Mouse (Mus musculus): ENCODE measurements around the gene Ush2a. TPM values are rescaled to one million over a fixed set of nuclear protein-coding genes. Genes with fewer than 3 reads are reported as not detected.

Gene Ush2a
- polyA plus RNA-seq, 1 experiment = not detected

DNA sequence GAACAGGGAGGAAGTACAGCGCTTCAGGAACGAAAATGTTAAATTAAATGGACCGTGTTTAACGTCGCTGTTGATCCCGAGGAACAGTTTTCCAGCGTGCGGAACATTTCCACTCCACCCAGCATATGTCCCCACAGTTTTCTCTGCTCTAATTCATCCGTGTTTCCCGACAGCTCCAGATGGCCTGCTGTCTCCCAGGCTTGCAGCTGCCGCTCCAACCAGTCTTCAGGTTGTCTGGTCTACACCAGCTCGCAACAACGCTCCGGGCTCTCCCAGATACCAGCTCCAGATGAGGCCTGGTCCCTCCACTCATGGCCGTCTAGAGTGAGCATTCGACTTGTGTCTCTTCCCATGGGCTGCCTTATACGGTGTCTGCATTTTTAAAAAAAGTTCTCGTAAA lies 452.3 kb downstream of the Ush2a start:
- no peak for DNase-seq
- 92% methylated on average over 18 of the region's 18 CpGs for WGBS
- Histone ChIP-seq H3K4me1 (ENCODE audit: control insufficient read depth, insufficient read depth, low read length) (no peaks in the 10 kb centered on the region), H3K4me3 (replicated peaks; ENCODE audit: extremely low read depth, low read depth, low read length) (no peak overlapping the region)
- TF ChIP-seq POLR2A (IDR thresholded peaks at IDR 0.05; ENCODE audit: borderline replicate concordance, extremely low read depth, low read depth, low read length) (no peak), CTCF (IDR thresholded peaks at IDR 0.05; ENCODE audit: insufficient read depth, low read length) (no peak)

DNA sequence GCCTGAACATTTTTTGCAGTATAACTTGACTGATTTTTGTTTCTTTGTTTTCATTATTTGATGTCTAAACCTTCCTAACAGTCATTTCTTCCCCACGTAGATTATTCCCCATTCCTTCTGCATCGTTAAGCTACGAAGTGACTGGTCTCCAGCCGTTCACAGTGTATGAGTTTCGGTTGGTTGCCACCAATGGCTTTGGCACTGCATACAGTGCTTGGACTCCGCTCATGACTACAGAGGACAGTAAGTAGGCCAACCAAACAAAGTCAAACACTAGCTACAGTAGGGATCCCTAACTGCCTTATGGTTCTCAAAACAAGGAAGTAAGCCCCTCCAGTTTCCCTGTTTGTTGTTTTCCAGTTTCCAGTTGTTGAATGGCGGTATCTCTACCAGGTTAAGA lies 453.1 kb downstream of the Ush2a start:
- 94% methylated on average over 7 of the region's 7 CpGs for WGBS

DNA sequence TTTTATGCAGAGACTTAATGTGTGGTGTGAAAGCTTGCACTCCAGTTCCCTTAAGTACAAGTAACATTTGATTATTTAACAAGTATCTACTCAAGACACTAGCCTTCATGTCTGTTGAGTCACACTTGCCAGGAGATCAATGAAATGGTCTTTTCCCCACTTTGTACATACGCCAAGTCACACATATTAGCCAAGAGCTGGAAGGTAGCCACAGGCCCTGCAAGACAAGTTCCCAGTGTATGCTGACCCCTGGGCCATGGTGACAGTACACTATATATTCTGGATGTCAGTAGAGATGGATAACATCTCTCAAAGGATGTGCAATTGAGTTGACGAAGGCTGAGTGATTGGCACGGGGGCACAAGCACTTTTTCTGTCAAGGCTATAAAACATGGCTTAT lies 455.1 kb downstream of the Ush2a start:
- WGBS = 74% methylated on average over 3 of the region's 3 CpGs
- H3K4me3 ChIP-seq (replicated peaks; ENCODE audit: extremely low read depth, low read depth, low read length) = no peak overlapping the region
- DNase-seq = no peak
- no peak for TF ChIP-seq POLR2A (IDR thresholded peaks at IDR 0.05; ENCODE audit: borderline replicate concordance, extremely low read depth, low read depth, low read length)
- TF ChIP-seq CTCF (IDR thresholded peaks at IDR 0.05; ENCODE audit: insufficient read depth, low read length) = no peak
- no peaks in the 10 kb centered on the region for H3K4me1 ChIP-seq (ENCODE audit: control insufficient read depth, insufficient read depth, low read length)

More for the DNA sequence above, 453.1 kb downstream of the Ush2a start:
- DNase-seq = no peak
- Histone ChIP-seq H3K4me3 (replicated peaks; ENCODE audit: extremely low read depth, low read depth, low read length) (no peak overlapping the region), H3K4me1 (ENCODE audit: control insufficient read depth, insufficient read depth, low read length) (no peaks in the 10 kb centered on the region)
- TF ChIP-seq CTCF (IDR thresholded peaks at IDR 0.05; ENCODE audit: insufficient read depth, low read length) (no peak), POLR2A (IDR thresholded peaks at IDR 0.05; ENCODE audit: borderline replicate concordance, extremely low read depth, low read depth, low read length) (no peak)

DNA sequence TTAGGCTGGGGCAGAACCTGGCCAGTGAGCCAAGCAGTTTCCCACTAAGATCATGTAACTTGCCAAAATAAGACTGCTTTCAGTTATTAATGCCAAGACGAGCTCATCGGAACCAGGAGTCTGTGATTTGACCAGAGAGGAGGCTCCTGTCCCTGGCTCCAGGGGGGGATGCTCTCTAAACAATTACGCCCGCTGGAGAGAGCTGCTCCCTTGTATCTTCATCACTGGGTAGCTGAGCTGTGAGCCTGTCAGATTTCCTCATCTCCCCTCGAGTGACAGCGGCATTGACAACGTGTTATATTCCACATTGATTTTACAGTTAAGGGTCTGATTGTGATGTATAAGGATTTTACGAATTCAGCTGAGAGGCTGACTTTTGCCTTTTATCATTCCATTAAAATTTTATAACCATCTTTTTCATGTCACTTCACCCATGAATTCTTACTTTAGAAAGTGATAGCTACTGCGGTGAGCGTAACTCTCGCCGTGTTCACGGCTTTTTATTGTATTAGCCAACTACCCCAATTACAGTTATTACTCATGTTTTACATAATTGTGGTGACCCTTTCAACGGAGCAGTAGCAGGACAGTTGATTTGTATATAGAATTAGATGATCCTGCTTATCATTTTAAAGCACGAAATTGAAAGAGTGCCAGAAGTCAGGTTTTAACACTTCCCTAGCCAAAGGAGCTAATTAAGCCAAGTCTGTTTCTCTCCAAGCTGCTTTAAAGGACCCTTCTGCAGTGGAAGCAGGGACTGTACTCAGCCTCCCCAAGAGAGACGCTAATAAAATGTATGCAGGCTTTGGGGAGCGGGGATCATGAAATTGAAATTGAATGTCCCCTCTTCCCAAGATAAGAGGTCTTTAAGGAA lies 463.5 kb downstream of the Ush2a start:
- no peaks in the 10 kb centered on the region for H3K4me1 ChIP-seq (ENCODE audit: control insufficient read depth, insufficient read depth, low read length)
- 65% methylated on average over 17 of the region's 17 CpGs for WGBS
- no peak for DNase-seq
- H3K4me3 ChIP-seq (replicated peaks; ENCODE audit: extremely low read depth, low read depth, low read length) = no peak overlapping the region
- TF ChIP-seq POLR2A (IDR thresholded peaks at IDR 0.05; ENCODE audit: borderline replicate concordance, extremely low read depth, low read depth, low read length) (no peak), CTCF (IDR thresholded peaks at IDR 0.05; ENCODE audit: insufficient read depth, low read length) (no peak)

DNA sequence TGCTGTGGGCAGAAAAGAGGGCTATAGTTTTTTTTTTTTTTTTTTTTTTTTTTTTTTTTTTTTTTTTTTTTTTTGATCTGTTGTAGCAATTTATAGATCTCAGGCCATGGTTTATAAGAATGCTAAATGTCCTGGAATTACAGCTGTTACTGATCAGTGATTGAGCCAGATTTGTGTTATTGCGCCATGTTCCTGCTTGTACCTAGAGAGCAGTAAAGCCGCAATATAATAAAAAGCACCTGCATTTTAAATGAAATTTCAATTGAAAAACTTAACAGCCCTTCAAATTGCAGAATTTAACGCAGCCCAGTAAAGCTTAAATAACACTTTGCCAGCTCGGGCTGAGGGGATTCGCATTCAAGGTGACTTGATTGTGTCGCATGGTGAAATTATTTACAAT lies 465.1 kb downstream of the Ush2a start:
- TF ChIP-seq CTCF (IDR thresholded peaks at IDR 0.05; ENCODE audit: insufficient read depth, low read length) (no peak), POLR2A (IDR thresholded peaks at IDR 0.05; ENCODE audit: borderline replicate concordance, extremely low read depth, low read depth, low read length) (no peak)
- Histone ChIP-seq H3K4me1 (ENCODE audit: control insufficient read depth, insufficient read depth, low read length) (no peaks in the 10 kb centered on the region), H3K4me3 (replicated peaks; ENCODE audit: extremely low read depth, low read depth, low read length) (no peak overlapping the region)
- WGBS = 92% methylated on average over 6 of the region's 6 CpGs
- no peak for DNase-seq

DNA sequence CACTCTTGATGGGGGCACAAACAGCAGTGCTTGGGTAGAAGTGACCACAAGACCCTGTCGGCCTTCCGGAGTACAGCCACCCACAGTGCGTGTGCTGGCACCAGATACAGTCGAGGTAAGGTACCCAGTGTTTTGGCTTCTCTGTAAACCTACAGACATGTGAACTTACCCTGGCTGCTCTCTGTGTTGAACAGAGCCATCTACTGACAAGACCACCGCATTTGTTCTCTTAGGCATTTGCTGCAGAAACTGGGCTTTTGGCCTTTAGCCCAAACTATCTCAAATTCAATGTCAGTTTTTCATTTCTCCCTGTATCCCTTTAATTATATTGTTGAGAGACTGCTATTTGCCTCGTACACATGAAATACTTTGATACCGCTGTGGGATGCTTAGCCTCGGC lies 466.8 kb downstream of the Ush2a start:
- WGBS = 73% methylated on average over 8 of the region's 8 CpGs
- no peak for DNase-seq

DNA sequence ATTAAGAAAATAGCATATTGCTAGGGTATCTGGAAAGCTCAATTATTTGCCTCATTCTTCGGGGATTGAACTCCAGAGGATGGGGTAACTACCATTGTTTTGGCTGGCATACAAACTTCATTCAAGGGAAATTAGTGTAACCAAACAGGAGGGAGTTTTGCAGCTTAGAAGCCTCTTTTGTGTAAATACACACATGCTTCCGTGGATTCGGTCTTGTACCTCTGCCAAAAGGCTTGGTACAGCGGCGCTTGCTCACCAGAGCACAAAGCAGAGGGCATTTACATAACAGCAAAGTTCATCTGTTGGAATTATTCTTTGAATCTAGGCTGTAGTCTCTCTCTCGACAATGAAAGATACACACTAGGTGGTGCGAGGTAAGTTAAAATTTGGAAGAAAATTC lies 467.4 kb downstream of the Ush2a start:
- DNase-seq = no peak
- WGBS = 31% methylated on average over 7 of the region's 7 CpGs
- TF ChIP-seq POLR2A (IDR thresholded peaks at IDR 0.05; ENCODE audit: borderline replicate concordance, extremely low read depth, low read depth, low read length) (no peak), CTCF (IDR thresholded peaks at IDR 0.05; ENCODE audit: insufficient read depth, low read length) (no peak)
- H3K4me1 ChIP-seq (ENCODE audit: control insufficient read depth, insufficient read depth, low read length) = no peaks in the 10 kb centered on the region
- no peak overlapping the region for H3K4me3 ChIP-seq (replicated peaks; ENCODE audit: extremely low read depth, low read depth, low read length)

More for the DNA sequence above, 466.8 kb downstream of the Ush2a start:
- H3K4me3 ChIP-seq (replicated peaks; ENCODE audit: extremely low read depth, low read depth, low read length) = no peak overlapping the region
- TF ChIP-seq CTCF (IDR thresholded peaks at IDR 0.05; ENCODE audit: insufficient read depth, low read length) = no peak
- no peak for TF ChIP-seq POLR2A (IDR thresholded peaks at IDR 0.05; ENCODE audit: borderline replicate concordance, extremely low read depth, low read depth, low read length)
- no peaks in the 10 kb centered on the region for H3K4me1 ChIP-seq (ENCODE audit: control insufficient read depth, insufficient read depth, low read length)

DNA sequence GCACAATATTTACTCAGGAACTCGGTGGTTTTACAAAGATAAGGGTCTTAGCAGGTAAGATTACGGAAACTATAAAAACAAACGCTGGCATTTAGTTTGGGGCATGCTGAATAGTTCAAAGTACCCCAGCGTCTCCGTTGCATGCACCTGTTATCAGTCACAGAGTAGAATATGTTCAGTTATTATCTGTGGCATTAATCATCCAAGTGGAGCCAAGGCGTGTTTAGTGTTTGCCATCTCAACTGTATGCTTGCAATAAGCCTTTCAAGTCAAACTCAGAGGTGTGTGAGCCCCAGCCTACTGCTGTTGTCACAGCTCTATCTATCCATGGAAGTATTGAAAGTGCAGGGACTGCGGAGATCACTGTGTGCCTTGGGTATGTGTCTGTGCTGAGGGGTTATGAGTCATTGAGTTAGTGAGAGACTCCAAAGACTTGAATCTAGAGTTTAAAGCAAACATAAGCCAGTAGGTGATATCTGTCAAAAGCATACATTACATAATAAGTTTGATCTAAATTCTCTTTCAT lies 473.0 kb downstream of the Ush2a start:
- WGBS = 51% methylated on average over 7 of the region's 7 CpGs
- no peak for DNase-seq
- Histone ChIP-seq H3K4me3 (replicated peaks; ENCODE audit: extremely low read depth, low read depth, low read length) (no peak overlapping the region), H3K4me1 (ENCODE audit: control insufficient read depth, insufficient read depth, low read length) (no peaks in the 10 kb centered on the region)
- TF ChIP-seq CTCF (IDR thresholded peaks at IDR 0.05; ENCODE audit: insufficient read depth, low read length) (no peak), POLR2A (IDR thresholded peaks at IDR 0.05; ENCODE audit: borderline replicate concordance, extremely low read depth, low read depth, low read length) (no peak)

DNA sequence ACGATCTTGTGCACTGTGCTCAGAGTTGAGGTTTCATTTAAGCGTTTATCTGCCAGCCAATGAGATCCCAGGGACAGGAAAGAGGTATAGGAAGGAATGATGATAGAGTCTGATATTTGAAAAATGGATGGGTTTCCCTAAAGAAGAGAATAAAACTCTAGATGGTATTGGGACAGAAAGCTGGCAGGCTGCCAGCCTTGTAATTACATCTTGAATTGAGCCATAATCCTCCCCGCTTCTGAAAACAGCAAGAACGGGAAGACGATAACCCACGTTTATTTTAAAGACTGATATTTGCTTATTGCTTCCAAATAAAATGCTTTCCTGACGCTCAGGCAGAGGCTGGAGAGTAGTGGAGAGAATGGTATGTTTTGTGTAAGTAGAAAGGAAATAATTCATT lies 481.1 kb downstream of the Ush2a start:
- 40% methylated on average over 7 of the region's 7 CpGs for WGBS
- no peak for TF ChIP-seq CTCF (IDR thresholded peaks at IDR 0.05; ENCODE audit: insufficient read depth, low read length)
- no peak overlapping the region for H3K4me3 ChIP-seq (replicated peaks; ENCODE audit: extremely low read depth, low read depth, low read length)
- no peaks in the 10 kb centered on the region for H3K4me1 ChIP-seq (ENCODE audit: control insufficient read depth, insufficient read depth, low read length)
- no peak for DNase-seq

DNA sequence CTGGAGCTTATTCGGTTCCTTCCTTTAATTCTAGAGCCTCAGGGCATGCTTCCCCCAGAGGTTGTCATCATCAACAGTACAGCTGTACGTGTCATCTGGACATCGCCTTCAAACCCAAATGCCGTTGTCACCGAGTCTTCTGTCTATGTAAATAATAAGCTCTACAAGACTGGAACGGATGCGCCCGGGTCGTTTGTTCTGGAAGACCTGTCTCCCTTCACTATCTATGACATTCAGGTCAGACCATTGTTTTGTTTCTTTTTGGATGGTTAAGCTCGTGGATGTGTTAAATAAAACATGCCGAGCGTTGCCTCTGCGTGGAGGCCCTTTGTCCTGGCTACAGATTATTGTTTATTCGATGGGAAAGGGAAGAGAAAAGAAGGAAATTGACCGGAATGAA lies 493.2 kb downstream of the Ush2a start:
- 46% methylated on average over 15 of the region's 15 CpGs for WGBS
- TF ChIP-seq CTCF (IDR thresholded peaks at IDR 0.05; ENCODE audit: insufficient read depth, low read length) (no peak), POLR2A (IDR thresholded peaks at IDR 0.05; ENCODE audit: borderline replicate concordance, extremely low read depth, low read depth, low read length) (no peak)
- no peak for DNase-seq

More for the DNA sequence above, 493.2 kb downstream of the Ush2a start:
- Histone ChIP-seq H3K4me3 (replicated peaks; ENCODE audit: extremely low read depth, low read depth, low read length) (no peak overlapping the region), H3K4me1 (ENCODE audit: control insufficient read depth, insufficient read depth, low read length) (no peaks in the 10 kb centered on the region)

Measured in lung, adult 2 months (tissue).